Mouse (Mus musculus) heart, embryonic 13.5 days (tissue): Measurements from ENCODE around the gene Pik3cd. TPM values are rescaled to one million over a fixed set of nuclear protein-coding genes. Genes with fewer than 3 reads are reported as not detected.
A peak's percentile ranks its signal among the peaks of the same experiment; 100 is the strongest.

Experiments
- ATAC-seq: fragments of 200-750 bp; cut with Nextera tagmentation; 2 replicates; pipeline ENCODE4 v1.8.0; 2017; ENCODE audit warnings: moderate TSS enrichment; ENCODE audit not compliant: insufficient number of reproducible peaks, low FRiP score, low TSS enrichment; ENCODE audit errors: extremely low read depth
- H3K27ac ChIP-seq: fragments of 300-500 bp; sonication (generic); replicated peaks from 2 replicates; pipeline ENCODE4 v1.5.1; 2015; ENCODE audit warnings: moderate library complexity, mild to moderate bottlenecking, inconsistent platforms
- H3K27me3 ChIP-seq: fragments of 300-500 bp; sonication (generic); replicated peaks from 2 replicates; pipeline ENCODE4 v1.6.1; 2015; ENCODE audit warnings: mild to moderate bottlenecking, inconsistent platforms
- H3K36me3 ChIP-seq: fragments of 300-500 bp; sonication (generic); 2 replicates; pipeline ENCODE4 v1.6.1; 2015; ENCODE audit warnings: mild to moderate bottlenecking, inconsistent platforms
- H3K4me1 ChIP-seq: fragments of 300-500 bp; sonication (generic); 2 replicates; pipeline ENCODE4 v1.6.1; 2015; ENCODE audit warnings: inconsistent platforms
- H3K4me2 ChIP-seq: fragments of 300-500 bp; sonication (generic); 2 replicates; pipeline ENCODE4 v1.6.1; 2015; ENCODE audit warnings: inconsistent platforms, mild to moderate bottlenecking, moderate library complexity
- H3K4me3 ChIP-seq: fragments of 300-500 bp; sonication (generic); 2 replicates; pipeline ENCODE4 v1.5.1; 2015; ENCODE audit warnings: moderate library complexity, mild to moderate bottlenecking, inconsistent platforms
- H3K9ac ChIP-seq: fragments of 300-500 bp; sonication (generic); 2 replicates; pipeline ENCODE4 v1.6.1; 2015; ENCODE audit warnings: inconsistent platforms, mild to moderate bottlenecking, moderate library complexity
- H3K9me3 ChIP-seq: fragments of 300-500 bp; sonication (generic); 2 replicates; pipeline ENCODE4 v1.6.1; 2016; ENCODE audit warnings: inconsistent platforms
- WGBS: fragments of 180-500 bp; shearing (Covaris S2); methylation state at CpG from one replicate; pipeline ENCODE4 v1.1.7; 2015; ENCODE audit warnings: mixed read lengths; 5-methylcytosine and 5-hydroxymethylcytosine counted together
- polyA plus RNA-seq: library from polyadenylated mRNA; unstranded; fragments of >200 nt; fragmentation: Nextera tagmentation; extraction: Ambion mirVana; gene quantifications from 2 replicates; pipeline ENCODE4 v1.2.1, GENCODE M21; 2015

The Pik3cd gene
- polyA plus RNA-seq, 1 experiment from 2014 or later: 3.0 TPM

DNA sequence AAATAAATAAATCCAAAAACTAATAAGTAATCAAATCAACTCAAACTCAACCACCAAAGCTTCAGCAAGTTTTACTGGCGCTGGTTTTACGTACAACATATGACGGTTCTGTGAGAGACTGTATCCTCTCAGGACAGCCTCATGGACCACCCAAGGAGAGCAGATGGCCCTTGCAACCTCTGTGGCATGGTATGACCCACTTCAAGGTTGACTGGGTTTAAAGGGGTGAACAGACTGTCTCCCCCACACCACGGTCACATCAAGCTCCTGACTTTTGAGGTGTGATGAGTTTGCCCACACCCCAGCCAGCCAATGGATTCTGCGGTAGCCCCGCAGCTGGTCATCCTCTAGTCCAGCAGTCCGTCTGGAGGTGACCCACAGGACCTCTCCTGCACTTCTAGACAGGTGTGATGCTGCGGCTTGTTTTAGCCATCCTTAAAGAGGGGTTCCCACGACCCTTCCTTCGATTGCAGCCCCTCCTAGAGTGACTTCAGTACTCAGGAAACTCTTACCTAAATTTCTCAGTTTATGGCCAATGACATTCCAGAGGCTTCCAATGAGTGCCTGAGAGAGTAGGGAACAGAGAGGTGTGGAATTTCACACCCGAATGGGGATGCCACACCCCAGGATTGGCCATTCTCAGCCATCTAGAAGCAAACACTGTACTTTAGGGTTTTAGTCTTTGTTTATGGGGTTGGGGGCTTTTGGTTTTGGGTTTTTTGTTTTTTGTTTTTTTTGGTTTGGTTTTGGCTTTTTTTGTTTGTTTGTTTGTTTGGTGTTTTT, 17.3 kb downstream of the Pik3cd start:
- Histone ChIP-seq H3K4me1 (peaks cover 1% of the 10 kb centered on the region), H3K36me3 (no peaks in the 10 kb centered on the region), H3K4me2 (no peak overlapping the region), H3K9ac (no peak overlapping the region), H3K9me3 (no peaks in the 10 kb centered on the region), H3K4me3 (no peak overlapping the region), H3K27ac (no peak overlapping the region), H3K27me3 (peaks cover 30% of the 10 kb centered on the region)
- WGBS: 72% methylated on average over 11 of the region's 11 CpGs
- no peak for ATAC-seq

- Histone ChIP-seq H3K36me3 (no peaks in the 10 kb centered on the region), H3K9me3 (no peaks in the 10 kb centered on the region), H3K27me3 (peaks cover 30% of the 10 kb centered on the region), H3K9ac (no peak overlapping the region), H3K4me2 (no peak overlapping the region), H3K4me1 (no peaks in the 10 kb centered on the region), H3K4me3 (no peak overlapping the region), H3K27ac (no peak overlapping the region)
- WGBS: 19% methylated on average over 7 of the region's 7 CpGs
- no peak for ATAC-seq
Observed at GRCm38 (mm10) chr4:149683875-149684274, 18.5 kb downstream of the Pik3cd start.

DNA sequence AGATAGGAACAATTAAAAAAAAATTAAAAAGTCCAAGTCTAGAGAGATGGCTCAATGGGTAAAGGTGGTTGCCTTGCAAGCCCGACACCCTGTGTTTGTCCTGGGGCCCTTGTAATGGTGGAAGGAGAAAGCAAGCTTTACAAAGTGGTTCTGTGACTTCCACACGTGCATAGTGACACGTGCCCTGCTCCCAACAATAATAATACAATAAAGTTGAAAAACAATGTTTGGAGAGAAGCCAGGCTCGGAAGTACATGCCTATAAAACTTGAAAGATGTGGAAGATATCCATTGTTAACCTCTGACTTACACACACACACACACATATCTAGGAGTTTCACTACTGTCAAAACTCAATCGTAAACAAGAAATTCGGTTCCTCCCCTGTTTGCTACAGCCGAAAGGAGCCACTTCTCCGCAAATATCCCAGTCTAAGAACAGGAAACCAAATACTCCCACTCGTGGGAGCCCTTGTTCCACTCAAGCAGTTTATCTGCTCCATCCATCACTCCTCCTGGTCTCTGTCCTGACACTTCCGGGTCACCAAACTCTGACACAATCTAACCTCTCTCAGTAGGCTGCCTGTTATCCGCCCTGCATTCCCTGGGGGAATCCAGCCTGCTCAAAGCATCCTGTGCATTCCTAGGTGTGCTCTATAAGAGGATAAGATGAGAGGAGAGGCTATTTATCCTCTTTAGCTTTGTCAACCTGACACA, 23.2 kb downstream of the Pik3cd start:
- H3K9ac ChIP-seq: no peak overlapping the region
- H3K36me3 ChIP-seq: no peaks in the 10 kb centered on the region
- H3K27ac ChIP-seq: no peak overlapping the region
- 53% methylated on average over 11 of the region's 11 CpGs for WGBS
- no peak overlapping the region for H3K4me3 ChIP-seq
- no peak overlapping the region for H3K4me2 ChIP-seq
- peaks cover 32% of the 10 kb centered on the region for H3K27me3 ChIP-seq
- peaks cover 16% of the 10 kb centered on the region for H3K4me1 ChIP-seq
- ATAC-seq: no peak
- H3K9me3 ChIP-seq: no peaks in the 10 kb centered on the region

GRCm38 (mm10) chr4:149678006-149678405, 24.4 kb downstream of the Pik3cd start:
- ATAC-seq: no peak

GRCm38 (mm10) chr4:149675378-149676261, 26.8 kb downstream of the Pik3cd start:
- H3K9ac ChIP-seq: peak overlapping the region; percentile 74
- peak overlapping the region; percentile 90 for H3K4me2 ChIP-seq
- peak; percentile 77 for ATAC-seq
- peak overlapping the region; percentile 66 for H3K4me3 ChIP-seq
- no peak overlapping the region for H3K27ac ChIP-seq
- H3K4me1 ChIP-seq: peaks cover 16% of the 10 kb centered on the region
- WGBS: 1% methylated on average over 47 of the region's 60 CpGs
- H3K9me3 ChIP-seq: no peaks in the 10 kb centered on the region
- peaks cover 28% of the 10 kb centered on the region for H3K27me3 ChIP-seq
- 0 out of 2 replicates have a peak, but pooled peaks cover 4% of the 10 kb centered on the region for H3K36me3 ChIP-seq

More at GRCm38 (mm10) chr4:149678006-149678405, 24.4 kb downstream of the Pik3cd start:
- WGBS: 48% methylated on average over 1 of the region's 1 CpGs
- Histone ChIP-seq H3K27ac (no peak overlapping the region), H3K4me2 (no peak overlapping the region), H3K36me3 (no peaks in the 10 kb centered on the region), H3K4me1 (peaks cover 16% of the 10 kb centered on the region), H3K4me3 (no peak overlapping the region), H3K27me3 (peaks cover 32% of the 10 kb centered on the region), H3K9ac (no peak overlapping the region), H3K9me3 (no peaks in the 10 kb centered on the region)

GRCm38 (mm10) chr4:149674814-149675377, 27.5 kb downstream of the Pik3cd start:
- ATAC-seq: no peak
- Histone ChIP-seq H3K27me3 (peaks cover 28% of the 10 kb centered on the region), H3K9me3 (no peaks in the 10 kb centered on the region), H3K9ac (peak overlapping the region; percentile 74), H3K4me1 (peaks cover 16% of the 10 kb centered on the region), H3K4me3 (peak overlapping the region; percentile 66), H3K4me2 (peak overlapping the region; percentile 90), H3K27ac (no peak overlapping the region), H3K36me3 (0 out of 2 replicates have a peak, but pooled peaks cover 4% of the 10 kb centered on the region)
- WGBS: 13% methylated on average over 8 of the region's 8 CpGs

DNA sequence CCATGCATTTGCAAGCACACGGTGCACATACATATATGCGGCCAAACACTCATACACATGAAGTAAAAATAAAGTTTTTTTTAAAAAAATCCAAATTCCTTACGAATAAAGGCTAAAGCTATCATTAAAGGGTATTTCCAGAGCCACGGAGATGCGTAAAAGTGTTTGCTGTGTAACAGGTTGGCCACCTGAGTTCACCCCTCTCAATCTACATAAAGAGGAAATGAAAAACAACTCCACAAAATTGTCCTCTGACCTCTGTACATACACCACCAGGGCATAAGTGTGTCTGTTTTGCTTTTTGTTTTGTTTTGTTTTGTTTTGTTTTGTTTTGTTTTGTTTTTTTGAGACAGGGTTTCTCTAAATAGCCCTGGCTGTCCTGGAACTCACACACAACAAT, 29.6 kb downstream of the Pik3cd start:
- H3K4me3 ChIP-seq: no peak overlapping the region
- H3K9me3 ChIP-seq: no peaks in the 10 kb centered on the region
- H3K9ac ChIP-seq: no peak overlapping the region
- ATAC-seq: no peak
- H3K4me1 ChIP-seq: peaks cover 16% of the 10 kb centered on the region
- no peak overlapping the region for H3K4me2 ChIP-seq
- peaks cover 28% of the 10 kb centered on the region for H3K27me3 ChIP-seq
- H3K27ac ChIP-seq: no peak overlapping the region
- 89% methylated on average over 5 of the region's 5 CpGs for WGBS
- 0 out of 2 replicates have a peak, but pooled peaks cover 4% of the 10 kb centered on the region for H3K36me3 ChIP-seq

GRCm38 (mm10) chr4:149671175-149671574, 31.2 kb downstream of the Pik3cd start:
- WGBS: 88% methylated on average over 6 of the region's 6 CpGs

DNA sequence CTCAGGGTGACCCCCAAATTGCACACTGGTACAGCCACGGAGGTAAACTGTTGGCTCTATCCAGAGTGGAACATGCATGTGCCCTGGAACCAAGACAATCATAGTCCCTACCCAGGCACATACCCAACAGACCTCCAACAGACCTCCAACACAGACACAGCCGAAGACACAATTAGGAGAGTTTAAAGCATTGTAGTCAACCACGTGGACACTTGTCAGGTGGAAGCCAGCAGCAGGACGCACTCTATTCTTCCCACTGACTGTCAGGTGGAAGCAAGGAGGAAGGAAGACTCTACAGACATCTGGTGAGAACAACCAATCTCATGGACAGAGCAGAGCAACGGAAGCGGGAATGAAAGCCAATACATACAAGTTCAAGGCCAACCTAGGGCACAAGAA, 36.7 kb downstream of the Pik3cd start:
- peaks cover 3% of the 10 kb centered on the region; the same call in 1 of the 2 replicates for H3K4me1 ChIP-seq
- H3K4me2 ChIP-seq: no peak overlapping the region
- no peak for ATAC-seq
- no peak overlapping the region for H3K9ac ChIP-seq
- no peaks in the 10 kb centered on the region for H3K9me3 ChIP-seq
- no peak overlapping the region for H3K27ac ChIP-seq
- no peaks in the 10 kb centered on the region for H3K27me3 ChIP-seq
- no peaks in the 10 kb centered on the region for H3K36me3 ChIP-seq
- 82% methylated on average over 6 of the region's 6 CpGs for WGBS
- no peak overlapping the region for H3K4me3 ChIP-seq

More at GRCm38 (mm10) chr4:149671175-149671574, 31.2 kb downstream of the Pik3cd start:
- no peak overlapping the region for H3K4me2 ChIP-seq
- H3K9ac ChIP-seq: no peak overlapping the region
- H3K4me1 ChIP-seq: peaks cover 11% of the 10 kb centered on the region
- H3K4me3 ChIP-seq: no peak overlapping the region
- ATAC-seq: no peak
- H3K36me3 ChIP-seq: 0 out of 2 replicates have a peak, but pooled peaks cover 4% of the 10 kb centered on the region
- H3K9me3 ChIP-seq: no peaks in the 10 kb centered on the region
- peaks cover 24% of the 10 kb centered on the region for H3K27me3 ChIP-seq
- H3K27ac ChIP-seq: no peak overlapping the region

DNA sequence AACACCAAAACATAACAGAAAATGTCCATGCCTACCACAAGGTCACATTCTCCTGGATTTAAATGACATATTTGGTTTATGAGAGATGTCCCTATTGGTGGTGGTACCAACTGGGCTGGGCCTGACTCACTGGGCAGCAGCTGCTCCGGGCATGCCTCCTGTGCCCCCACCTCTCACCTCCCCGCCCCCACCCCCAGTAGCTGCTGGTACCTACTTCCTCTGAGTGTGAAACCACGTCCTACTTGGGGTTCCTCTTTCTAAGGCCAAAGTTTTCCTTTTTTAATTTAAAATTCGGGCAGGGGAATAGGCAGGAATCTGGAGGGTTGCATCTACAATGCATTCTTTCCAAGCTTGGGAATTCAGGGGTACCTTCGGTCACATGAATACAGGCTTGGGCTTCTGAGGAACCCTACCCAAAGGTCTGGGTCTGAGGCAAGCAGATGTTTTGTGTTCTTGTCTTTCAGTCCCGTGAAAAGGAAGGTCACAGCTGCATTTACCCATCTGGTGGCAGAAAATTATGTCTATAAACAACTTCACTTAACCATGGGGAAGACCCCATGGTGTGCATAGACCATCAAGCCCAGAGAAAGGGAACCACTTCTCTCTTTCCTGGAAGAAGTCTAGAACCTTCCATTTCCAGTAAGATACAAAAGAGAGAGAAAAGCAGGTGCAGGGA, 37.2 kb downstream of the Pik3cd start:
- no peaks in the 10 kb centered on the region for H3K36me3 ChIP-seq
- ATAC-seq: no peak
- no peak overlapping the region for H3K4me3 ChIP-seq
- no peak overlapping the region for H3K9ac ChIP-seq
- 63% methylated on average over 6 of the region's 6 CpGs for WGBS
- H3K4me1 ChIP-seq: peaks cover 3% of the 10 kb centered on the region
- no peaks in the 10 kb centered on the region for H3K9me3 ChIP-seq
- no peak overlapping the region for H3K4me2 ChIP-seq
- H3K27me3 ChIP-seq: no peaks in the 10 kb centered on the region
- no peak overlapping the region for H3K27ac ChIP-seq
